Mouse (Mus musculus): Measurements from ENCODE around the gene Wdfy1. TPM values are rescaled to one million over a fixed set of nuclear protein-coding genes. Genes with fewer than 3 reads are reported as not detected.
A peak's percentile ranks its signal among the peaks of the same experiment; 100 is the strongest.

The Wdfy1 gene
- polyA plus RNA-seq (2012; rRNA removed) = 37.0 and 40.6 TPM in 2 replicates

DNA sequence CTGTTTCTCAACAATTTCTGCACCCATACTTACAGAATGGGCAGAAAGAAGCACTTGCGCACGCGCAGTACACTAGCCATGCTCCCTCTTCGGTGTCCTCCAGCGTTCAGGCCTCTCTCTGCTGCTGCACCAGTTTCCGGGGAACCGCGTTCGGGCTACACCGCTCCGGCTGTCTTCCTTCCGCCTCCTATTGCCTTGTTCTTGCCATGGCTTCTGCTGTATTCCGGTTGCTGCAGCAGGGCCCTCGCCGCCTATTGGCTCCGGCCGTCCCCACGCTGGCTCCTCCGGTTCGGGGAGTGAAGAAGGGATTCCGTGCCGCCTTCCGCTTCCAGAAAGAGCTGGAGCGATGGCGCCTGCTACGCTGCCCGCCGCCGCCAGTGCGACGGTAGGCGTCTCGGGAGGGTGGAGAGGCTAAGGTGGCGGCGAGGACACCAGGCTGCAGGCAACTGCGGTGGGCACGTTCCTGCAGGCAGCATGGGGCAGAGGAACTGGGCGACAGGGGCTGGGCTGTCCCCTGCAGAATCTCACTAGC, at the start of gene Wdfy1, which contains the start of gene Mrpl44:
Wdfy1 (minus strand) TSS at position 217 of the 532 bp plus-strand sequence.
Mrpl44 (plus strand) TSS at position 92 of the 532 bp plus-strand sequence.
- DNase-seq (ENCODE audit: low read depth) = peak; percentile 74

DNA sequence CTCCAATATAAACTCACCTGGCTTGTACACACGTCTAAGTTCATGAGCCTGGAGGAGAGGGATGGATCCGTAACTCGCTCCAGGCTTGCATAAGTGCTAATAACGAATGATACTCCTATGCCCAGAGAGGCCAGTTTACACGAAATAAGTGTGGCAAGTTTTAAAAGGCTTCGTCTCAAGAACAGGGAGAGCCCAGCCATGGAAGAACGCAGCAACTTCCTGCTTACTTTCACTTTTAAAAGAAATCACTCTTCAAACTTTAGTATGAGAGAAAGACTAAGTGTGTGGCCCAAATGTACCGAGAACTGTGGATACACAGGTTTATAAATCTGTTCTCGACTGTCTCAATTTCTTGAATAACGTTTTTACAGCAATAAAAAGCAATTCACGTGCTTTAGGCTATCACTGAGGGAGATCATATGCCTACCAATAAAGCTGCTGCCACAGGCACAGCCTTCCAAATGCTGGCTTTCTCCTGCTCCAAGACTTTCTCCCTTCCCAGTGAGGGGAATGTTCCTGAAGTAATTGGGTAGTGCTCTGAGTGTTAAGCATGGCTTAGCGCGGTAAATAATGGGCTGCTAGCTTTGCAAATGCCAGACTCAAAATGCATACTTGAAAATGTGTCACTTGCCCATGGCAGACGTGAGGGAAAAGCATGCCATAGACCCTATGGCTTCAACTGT, 48.1 kb upstream of the Wdfy1 start:
- no peak for DNase-seq (ENCODE audit: low read depth)

DNA sequence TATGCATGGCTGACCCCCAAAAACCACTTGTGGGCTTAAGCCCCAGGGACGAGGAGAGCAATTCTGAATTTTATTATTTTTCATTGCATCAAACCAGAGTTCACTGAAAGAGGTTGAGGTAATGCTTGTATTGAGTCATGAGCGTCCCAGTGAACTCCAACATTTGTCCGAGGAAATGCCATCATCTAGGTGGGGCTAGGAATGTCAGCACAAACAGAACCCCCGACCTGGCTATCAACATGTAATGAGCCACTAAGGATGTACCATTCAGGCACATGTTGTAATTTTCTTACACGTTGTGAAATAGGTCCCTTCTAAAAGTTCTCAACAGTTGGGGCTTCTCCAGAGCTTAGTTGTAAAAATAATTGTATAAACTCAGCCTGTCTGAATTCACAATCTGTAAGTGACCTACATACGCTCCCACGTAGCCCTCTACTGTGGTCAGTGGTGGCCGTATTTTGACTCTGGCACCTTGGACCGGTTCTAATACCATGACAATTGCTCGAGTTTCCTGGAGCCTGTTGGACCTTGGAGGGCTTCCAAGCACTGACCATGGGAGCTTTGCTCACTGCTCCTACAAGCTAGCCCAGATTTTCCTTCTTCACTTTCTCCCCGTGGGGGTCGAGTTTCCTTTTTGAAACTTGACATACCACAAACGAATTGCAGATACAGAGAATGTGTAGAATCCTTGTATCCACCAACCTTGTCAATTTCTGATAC, 47.0 kb upstream of the Wdfy1 start:
- DNase-seq (ENCODE audit: low read depth) = no peak

DNA sequence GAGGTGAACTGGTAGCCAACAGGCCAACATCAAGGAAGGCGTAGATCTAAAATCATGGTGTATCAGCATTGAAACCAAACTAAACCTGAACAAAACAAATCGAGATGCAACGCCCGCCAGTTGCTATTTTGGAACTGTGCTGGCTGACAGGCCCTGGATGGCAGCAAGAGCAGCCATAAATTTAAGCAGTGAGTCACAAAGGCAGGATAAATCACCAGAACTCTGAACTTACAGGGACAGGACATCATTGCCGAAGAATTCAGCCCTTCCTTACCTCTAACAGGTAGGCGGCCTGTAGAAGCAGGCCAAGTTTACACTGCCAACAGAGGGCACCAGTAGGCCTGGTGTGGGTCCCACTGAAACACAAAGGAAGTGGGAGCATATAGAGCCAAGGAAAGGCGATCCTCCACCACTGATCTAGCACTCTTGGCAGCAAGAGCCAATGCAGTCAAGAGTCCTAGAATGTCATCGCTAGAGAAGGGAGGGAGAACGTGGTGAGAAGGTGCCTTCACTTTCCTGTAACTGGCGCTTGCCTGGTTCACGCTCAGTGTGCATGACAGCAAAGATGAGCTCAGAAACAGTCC, 43.4 kb upstream of the Wdfy1 start:
- DNase-seq (ENCODE audit: low read depth) = no peak

DNA sequence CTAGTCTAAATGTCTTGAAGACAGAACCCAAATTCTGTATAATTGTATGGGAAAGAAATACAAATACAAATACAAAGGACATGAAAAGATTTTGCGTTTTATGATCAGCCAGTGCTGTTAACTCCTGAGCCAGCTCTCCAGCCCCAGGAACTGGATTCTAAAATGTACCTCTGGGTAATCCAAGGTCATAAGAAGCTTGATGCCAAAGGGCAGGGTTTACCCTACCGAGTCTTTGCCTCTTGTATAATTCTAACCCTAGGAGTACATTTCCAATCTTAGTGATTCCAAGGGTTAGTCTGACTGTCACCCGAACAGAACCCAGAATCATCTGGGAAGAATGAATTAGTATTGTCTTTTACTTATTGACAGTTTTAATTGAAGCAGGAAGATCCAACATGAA, 39.5 kb upstream of the Wdfy1 start:
- no peak for DNase-seq (ENCODE audit: low read depth)

DNA sequence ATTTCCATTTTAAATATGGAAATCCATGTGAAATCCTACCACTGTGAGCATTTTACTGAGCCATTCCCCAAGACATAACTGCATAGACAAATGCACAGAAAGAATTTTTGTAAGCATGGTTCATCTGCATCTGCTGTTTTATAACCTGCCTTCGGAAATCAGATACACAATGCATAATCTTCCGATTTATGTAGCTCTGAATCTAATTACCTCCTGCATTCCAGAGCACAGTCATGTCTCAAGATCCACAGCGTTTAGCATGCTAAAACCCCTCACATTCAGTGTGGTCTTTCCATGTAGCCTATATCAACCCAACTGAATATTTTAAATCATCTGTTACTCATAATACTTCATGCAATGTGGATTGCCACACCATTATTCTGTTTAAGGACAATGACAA, 33.5 kb upstream of the Wdfy1 start:
- DNase-seq (ENCODE audit: low read depth) = no peak

DNA sequence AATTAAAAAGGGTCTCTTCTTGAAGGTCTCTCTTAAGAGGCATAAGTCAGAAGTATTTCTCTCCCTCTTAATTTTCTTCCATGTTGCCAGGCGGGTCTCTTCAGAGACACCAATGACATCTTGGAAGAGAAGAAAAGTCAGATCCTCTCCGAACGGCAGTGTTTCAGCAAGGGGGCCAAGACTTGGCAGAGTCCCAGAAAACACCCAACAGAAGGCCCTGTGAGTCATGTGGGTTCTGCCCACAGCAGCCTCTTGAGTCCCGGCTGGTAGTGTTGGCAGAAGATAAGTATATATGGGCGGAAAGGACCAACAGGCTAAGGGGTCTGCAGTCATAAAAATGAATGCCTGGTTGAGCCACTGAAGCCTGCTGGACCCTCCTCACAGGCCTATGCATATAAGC, 30.9 kb upstream of the Wdfy1 start:
- no peak for DNase-seq (ENCODE audit: low read depth)

DNA sequence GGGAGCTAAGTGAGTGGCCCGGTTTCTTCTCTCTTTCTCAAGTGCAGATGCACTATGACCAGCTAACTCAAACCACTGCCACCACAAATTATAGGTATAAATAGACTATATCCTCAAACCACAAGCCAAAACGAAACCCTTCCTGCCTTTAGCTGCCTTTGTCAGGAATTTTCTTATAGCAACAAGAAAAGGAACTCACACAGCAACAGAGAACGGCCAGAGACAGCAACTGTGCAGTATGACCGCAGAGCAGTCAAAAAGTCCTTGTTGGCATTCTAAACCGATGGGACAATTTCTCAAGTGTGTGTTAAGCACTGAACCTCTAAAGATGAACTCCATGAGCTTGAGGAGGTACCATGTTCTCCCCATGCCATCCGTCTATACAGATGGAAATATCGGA, 27.7 kb upstream of the Wdfy1 start:
- DNase-seq (ENCODE audit: low read depth) = no peak

DNA sequence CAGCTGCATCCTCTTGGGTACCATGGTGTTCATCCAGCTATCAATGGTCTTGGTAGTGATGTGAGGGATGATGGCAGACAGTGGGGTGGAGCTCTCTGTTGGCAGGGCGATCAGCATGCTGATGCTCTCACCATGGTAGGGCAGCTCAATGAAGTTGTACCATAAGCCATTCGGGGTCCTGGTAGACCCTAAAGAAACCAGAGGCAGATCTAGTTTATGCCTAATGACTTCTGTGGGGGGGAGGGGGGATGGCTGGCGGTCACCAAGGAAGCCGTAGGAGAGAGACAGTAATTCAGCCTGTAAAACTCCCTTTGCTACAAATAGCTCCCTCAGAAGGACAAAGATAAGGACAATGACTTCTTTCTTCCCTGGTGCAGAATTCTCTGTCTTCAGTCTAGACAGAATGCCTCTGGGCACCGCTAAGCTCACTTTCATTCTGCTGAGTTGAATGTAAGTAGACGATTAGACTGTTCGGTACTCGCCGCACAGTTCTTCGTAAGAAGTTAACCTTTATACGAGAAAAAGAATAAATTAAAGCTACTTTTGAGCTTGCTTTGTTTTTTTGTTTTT, 27.0 kb upstream of the Wdfy1 start:
- no peak for DNase-seq (ENCODE audit: low read depth)

DNA sequence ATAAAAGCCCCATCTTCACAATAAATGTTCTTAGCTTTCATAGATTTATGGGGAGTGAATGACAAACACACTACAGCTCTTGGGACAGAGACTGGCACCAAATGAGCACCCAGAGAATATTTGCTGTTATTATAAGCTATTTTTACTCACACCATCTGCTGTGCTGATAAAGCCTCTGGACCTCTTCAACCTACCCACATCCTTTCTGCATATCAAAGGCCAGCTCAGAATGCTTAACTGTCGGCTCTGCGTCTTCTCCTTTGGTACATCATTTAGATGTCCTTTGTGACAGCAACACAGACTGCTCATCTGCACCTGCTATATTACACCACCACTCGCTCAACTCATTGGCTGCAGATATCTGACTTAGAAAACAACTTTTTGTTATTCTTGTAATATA, 21.1 kb upstream of the Wdfy1 start:
- no peak for DNase-seq (ENCODE audit: low read depth)

DNA sequence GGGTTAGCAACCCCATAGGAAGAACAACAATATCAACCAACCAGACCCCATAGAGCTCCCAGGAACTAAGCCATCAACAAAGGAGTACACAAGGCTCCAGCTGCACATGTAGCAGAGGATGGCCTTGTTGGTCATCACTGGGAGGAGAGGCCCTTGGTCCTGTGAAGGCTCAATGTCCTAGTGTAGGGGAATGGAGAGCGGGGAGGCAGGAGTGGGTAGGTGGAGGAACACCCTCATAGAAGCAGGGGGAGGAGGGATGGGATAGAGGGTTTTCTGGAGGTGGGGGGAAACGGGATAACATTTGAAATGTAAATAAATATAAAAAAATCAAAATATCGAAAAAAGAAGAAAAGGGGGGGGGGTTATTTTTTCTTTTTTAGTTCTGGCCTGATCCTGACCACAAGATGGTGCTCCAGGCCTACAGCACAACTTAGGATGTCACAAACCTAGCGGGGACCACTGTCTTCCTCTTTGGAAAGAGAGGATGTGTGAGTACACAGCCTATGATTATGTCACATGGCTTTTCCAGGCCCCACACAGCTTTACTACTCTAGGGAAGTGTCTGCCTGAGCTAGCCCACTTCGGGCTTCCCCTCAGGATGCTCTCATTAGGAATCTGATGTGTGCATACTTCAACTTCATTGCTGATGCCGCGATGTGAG, 10.5 kb upstream of the Wdfy1 start:
- no peak for DNase-seq (ENCODE audit: low read depth)

DNA sequence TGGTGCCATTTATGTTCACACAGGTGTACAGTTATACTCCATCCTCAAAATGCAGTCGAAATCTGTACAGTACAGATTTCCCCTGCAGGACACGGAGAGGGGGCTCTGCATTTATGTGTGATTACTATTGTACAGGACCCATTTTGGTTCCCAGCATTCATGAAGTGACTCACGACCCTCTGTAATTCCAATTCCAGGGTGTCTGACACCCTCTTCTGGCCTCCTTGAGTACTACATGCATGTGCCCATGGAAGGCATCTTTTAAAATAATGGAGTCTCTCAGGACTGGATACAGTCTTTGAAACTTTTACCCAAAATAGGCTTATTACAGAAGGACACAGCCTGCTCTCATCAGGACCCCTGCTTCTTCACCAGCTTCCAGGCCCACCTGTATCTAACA, 6.5 kb upstream of the Wdfy1 start:
- no peak for DNase-seq (ENCODE audit: low read depth)

DNA sequence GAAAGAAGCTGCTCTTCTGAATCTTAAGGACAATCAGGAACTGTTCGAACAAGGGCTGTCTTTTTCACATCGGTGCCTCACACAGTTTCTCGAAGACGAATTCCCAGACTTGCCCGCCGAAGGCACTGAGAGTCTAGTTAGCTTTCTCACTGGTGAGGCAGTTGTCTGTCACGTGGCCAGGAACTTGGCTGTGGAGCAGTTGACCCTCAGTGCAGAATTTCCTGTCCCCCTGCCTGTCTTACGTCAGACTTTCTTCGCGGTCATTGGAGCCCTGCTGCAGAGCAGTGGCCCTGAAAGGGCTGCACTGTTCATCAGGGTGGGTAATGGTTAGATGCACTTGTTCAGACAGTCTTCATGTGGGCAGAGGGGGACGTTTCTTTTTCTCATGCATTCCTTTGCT, 2.1 kb upstream of the Wdfy1 start:
- no peak for DNase-seq (ENCODE audit: low read depth)

DNA sequence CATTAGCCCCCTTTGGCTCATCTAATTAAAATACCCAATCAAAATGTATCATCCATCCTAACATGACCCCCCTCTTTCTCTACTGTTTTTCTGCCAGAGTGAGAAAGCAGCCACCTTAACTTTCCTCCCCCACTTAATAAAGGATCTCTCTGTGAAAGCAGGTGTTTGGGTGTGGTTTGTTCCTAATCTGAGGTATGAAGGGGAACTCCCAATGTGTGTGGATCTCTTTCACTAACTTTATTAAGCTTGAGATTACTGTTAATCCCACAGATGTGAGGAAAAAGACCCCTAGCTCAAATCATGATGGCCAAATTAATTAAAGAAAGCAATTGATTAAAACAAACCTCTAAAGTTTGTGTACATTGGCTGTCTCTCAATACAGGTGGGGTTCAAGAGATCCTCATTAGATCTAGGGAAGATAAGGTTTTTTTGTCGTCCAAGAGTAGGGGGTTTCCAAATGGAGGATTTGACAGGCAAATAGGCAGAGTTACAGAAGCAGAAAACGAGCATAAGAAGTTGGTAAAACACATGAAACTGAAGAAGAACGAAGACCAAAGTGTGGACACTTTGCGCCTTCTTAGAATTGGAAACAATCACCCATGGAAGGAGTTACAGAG, 1.7 kb downstream of the Wdfy1 start:
- no peak for DNase-seq (ENCODE audit: low read depth)

DNA sequence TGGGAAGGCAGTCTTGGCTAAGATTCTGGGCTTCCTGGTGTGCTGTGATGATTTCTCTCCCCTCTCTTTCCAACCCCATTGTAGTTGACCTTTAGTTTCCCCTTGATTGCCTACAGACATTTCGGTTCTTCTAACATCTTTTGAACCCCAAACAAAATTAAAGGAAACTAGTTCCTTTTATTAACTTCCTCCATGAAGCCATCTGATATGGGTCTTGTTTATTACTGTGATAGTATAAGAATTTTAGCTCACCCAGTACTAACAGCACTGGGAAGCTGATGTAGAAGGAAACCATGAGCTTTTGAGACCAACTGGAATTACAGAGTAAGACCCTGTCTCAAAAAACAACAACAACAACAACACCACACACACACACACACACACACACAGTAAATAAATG, 7.7 kb downstream of the Wdfy1 start:
- DNase-seq (ENCODE audit: low read depth) = no peak

DNA sequence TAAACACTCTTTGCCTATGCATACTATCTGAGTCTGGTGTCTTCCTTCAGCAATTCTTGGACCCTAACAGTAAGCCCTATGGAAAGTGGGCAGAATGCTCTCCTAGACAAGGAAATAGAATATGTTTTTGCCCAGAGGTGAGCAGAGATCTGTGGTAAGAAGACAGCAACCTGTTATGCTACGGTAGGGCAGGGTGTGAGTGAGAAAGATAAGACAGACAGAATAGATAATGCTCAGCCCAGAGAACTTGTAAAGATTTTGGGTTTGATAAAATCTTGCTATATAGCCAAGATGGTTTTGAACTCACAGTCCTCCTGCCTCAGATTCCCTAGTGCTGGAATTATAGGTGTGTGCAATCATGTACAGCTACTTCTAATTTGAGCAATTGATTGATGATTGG, 11.5 kb downstream of the Wdfy1 start:
- no peak for DNase-seq (ENCODE audit: low read depth)

DNA sequence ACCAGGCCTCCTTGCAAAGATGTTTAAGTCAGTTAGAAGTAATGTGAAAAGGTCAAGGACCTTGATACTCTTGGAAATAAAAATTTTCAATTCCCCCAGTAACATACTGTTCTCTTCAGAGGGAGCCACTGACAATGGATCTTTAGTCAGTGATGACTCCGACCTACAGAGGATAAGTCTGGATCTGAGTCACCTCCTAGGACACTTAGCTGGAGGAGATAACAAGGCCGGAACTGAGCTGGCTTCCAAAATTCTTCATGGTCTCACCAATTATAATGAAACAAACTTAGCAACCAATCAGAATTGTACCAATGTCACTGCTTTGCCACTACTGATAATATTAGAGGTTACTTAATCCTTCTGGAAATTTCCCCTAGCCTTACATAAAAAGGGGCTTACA, 11.9 kb downstream of the Wdfy1 start:
- DNase-seq (ENCODE audit: low read depth) = no peak

DNA sequence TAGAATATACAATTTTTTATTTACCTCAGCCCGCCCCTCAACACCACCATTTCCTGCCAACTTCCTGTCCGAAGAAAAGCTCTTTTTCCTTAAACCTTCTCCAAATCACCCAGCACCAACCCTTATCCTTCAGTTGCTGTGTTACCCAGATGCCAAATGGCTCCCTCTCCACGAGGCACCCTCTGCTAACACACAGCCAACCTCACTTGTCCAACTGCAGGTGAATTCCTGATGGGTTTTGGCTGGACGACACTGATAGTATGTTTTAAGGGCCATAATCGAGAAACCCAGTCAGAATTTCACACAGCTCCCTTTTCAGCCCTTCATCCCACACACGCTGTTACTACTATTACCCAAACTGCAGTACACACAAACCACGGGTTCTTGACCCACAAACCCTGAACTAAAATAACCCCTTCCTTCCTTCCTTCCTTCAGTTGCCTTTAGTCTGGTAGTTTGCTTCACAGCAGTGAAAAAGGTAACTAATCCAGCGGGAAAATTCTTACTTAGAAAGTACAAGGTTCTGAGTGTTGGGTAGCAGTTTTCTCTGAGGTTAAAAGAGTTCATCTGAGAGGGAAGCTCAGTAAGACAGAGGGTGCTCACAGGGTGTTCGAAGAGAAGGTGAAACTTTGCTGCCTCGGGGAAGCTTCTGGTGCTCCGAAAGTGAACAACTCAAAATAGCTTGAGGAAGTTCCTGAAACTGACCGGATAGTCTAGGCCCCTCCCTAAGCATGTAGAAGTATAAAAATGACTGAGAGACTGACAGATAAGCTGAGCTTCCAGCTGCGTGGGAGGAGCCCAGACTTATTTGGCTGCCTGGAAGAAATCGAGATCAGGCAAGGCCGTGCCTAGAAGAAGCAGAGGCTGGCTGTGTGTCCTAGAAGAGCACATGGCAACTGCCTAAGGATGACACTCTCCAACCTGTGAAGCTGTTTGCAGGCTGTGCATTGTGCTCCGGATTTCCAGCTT, 13.4 kb downstream of the Wdfy1 start:
- no peak for DNase-seq (ENCODE audit: low read depth)

DNA sequence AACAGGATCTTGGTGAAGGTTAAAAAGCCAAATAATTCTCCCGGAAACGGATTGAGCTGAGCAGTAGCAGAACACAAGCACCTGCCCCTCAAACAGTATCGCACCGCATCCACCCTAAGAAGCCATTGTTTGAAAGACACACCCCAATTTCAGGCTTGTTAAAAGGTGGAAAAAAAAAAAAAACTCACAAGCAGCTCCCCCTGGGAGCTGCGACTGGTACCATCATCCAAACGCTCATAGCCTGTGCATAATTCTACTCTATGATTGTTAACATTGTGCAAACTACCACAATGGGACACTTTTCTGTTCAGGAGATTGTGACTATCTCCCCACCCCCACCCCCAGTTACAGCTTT, 14.0 kb downstream of the Wdfy1 start:
- DNase-seq (ENCODE audit: low read depth) = no peak

DNA sequence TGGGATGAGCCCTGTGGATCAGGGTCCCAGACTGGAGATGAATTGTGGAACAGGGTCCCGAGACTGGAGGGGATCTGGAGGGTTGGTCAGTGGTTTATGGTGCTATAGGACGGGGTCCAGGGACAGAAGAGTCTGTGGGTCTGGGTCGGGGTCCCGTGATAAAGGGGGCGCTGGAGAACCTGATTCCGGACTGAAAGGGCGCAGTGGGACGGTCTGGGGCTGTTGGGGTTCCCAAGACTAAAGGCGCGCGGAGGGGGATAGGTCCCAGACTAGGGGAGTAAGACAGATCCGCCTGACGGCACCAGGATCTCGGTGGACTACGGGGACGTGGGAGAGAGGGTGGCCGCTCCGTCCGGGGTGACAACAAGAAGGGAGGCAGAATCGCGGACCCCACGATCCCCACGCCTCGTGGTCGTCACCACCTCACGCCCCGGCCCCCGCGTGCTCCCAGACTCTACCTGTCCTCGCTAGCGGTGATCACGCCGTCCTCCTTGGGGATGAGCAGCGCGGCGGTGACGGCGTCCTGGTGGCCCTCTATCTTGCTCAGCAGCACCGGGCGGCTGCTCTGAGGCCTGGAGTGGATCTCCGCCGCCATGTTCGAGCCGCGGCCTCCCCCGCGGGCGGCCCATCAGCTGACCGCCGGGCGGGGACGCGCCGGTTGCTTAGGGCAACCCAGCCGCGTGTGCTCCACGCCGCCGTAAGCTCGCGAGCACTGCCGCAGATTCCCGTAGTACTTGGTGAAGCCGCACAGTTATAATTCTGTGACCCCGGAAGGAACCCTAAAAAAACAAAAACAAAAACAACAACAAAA, 14.6 kb downstream of the Wdfy1 start:
- no peak for DNase-seq (ENCODE audit: low read depth)
